Mouse (Mus musculus): ENCODE results near the gene Gm37419. TPM values are rescaled to one million over a fixed set of nuclear protein-coding genes. Genes with fewer than 3 reads are reported as not detected.

Gm37419 gene
- polyA plus RNA-seq, 1 experiment = not detected

- 43% methylated on average over 11 of the region's 11 CpGs for WGBS
- Histone ChIP-seq H3K4me1 (ENCODE audit: control insufficient read depth, insufficient read depth, low read length) (peaks cover 23% of the 10 kb centered on the region), H3K36me3 (ENCODE audit: control insufficient read depth, insufficient read depth, low read length) (no peaks in the 10 kb centered on the region), H3K27me3 (replicated peaks; ENCODE audit: control insufficient read depth, insufficient read depth, low read length) (no peaks in the 10 kb centered on the region), H3K27ac (ENCODE audit: insufficient read depth, low read depth, low read length) (peak overlapping the region; percentile 98), H3K4me3 (ENCODE audit: insufficient read depth, low read depth, low read length) (peak overlapping the region; percentile 57)
- TF ChIP-seq CTCF (conservative IDR thresholded peaks at IDR 0.05; ENCODE audit: insufficient read depth, insufficient read length, low read depth, low read length) (no peak), POLR2A (IDR thresholded peaks at IDR 0.05; ENCODE audit: low read depth, low read length) (no peak)
- DNase-seq = peak; percentile 30
These were observed 2.1 kb downstream of the Gm37419 start for GRCm38 (mm10) chr16:23990161-23990970.

- Histone ChIP-seq H3K27me3 (replicated peaks; ENCODE audit: control insufficient read depth, insufficient read depth, low read length) (no peaks in the 10 kb centered on the region), H3K4me3 (ENCODE audit: insufficient read depth, low read depth, low read length) (no peak overlapping the region; the same call in 1 of the 2 replicates), H3K27ac (ENCODE audit: insufficient read depth, low read depth, low read length) (peak overlapping the region; percentile 95), H3K4me1 (ENCODE audit: control insufficient read depth, insufficient read depth, low read length) (peaks cover 27% of the 10 kb centered on the region), H3K36me3 (ENCODE audit: control insufficient read depth, insufficient read depth, low read length) (no peaks in the 10 kb centered on the region)
- 6% methylated on average over 4 of the region's 4 CpGs for WGBS
- TF ChIP-seq CTCF (conservative IDR thresholded peaks at IDR 0.05; ENCODE audit: insufficient read depth, insufficient read length, low read depth, low read length) (peak; percentile 89), POLR2A (IDR thresholded peaks at IDR 0.05; ENCODE audit: low read depth, low read length) (no peak)
- peak; percentile 96 for DNase-seq
These were observed 2.9 kb downstream of the Gm37419 start for GRCm38 (mm10) chr16:23991170-23991569.

- Histone ChIP-seq H3K36me3 (ENCODE audit: control insufficient read depth, insufficient read depth, low read length) (no peaks in the 10 kb centered on the region), H3K4me1 (ENCODE audit: control insufficient read depth, insufficient read depth, low read length) (peaks cover 27% of the 10 kb centered on the region), H3K4me3 (ENCODE audit: insufficient read depth, low read depth, low read length) (no peak overlapping the region), H3K27ac (ENCODE audit: insufficient read depth, low read depth, low read length) (peak overlapping the region; percentile 100), H3K27me3 (replicated peaks; ENCODE audit: control insufficient read depth, insufficient read depth, low read length) (no peaks in the 10 kb centered on the region)
- TF ChIP-seq CTCF (conservative IDR thresholded peaks at IDR 0.05; ENCODE audit: insufficient read depth, insufficient read length, low read depth, low read length) = no peak
- no peak for TF ChIP-seq POLR2A (IDR thresholded peaks at IDR 0.05; ENCODE audit: low read depth, low read length)
- 53% methylated on average over 14 of the region's 14 CpGs for WGBS
- peak; percentile 86 for DNase-seq
These were observed 3.7 kb downstream of the Gm37419 start for GRCm38 (mm10) chr16:23991846-23992580.

GRCm38 (mm10) chr16:23993351-23994321, 5.4 kb downstream of the Gm37419 start:
- TF ChIP-seq POLR2A (IDR thresholded peaks at IDR 0.05; ENCODE audit: low read depth, low read length) = peak; percentile 20
- TF ChIP-seq CTCF (conservative IDR thresholded peaks at IDR 0.05; ENCODE audit: insufficient read depth, insufficient read length, low read depth, low read length) = no peak
- Histone ChIP-seq H3K36me3 (ENCODE audit: control insufficient read depth, insufficient read depth, low read length) (no peaks in the 10 kb centered on the region), H3K27me3 (replicated peaks; ENCODE audit: control insufficient read depth, insufficient read depth, low read length) (no peaks in the 10 kb centered on the region), H3K27ac (ENCODE audit: insufficient read depth, low read depth, low read length) (peak overlapping the region; percentile 100), H3K4me1 (ENCODE audit: control insufficient read depth, insufficient read depth, low read length) (peaks cover 27% of the 10 kb centered on the region), H3K4me3 (ENCODE audit: insufficient read depth, low read depth, low read length) (peak overlapping the region; percentile 34)
- WGBS = 13% methylated on average over 17 of the region's 17 CpGs
- peak; percentile 90 for DNase-seq

- WGBS = 80% methylated on average over 7 of the region's 7 CpGs
- Histone ChIP-seq H3K27ac (ENCODE audit: insufficient read depth, low read depth, low read length) (no peak overlapping the region), H3K36me3 (ENCODE audit: control insufficient read depth, insufficient read depth, low read length) (no peaks in the 10 kb centered on the region), H3K4me3 (ENCODE audit: insufficient read depth, low read depth, low read length) (no peak overlapping the region), H3K27me3 (replicated peaks; ENCODE audit: control insufficient read depth, insufficient read depth, low read length) (no peaks in the 10 kb centered on the region), H3K4me1 (ENCODE audit: control insufficient read depth, insufficient read depth, low read length) (peaks cover 27% of the 10 kb centered on the region)
- TF ChIP-seq POLR2A (IDR thresholded peaks at IDR 0.05; ENCODE audit: low read depth, low read length) (no peak), CTCF (conservative IDR thresholded peaks at IDR 0.05; ENCODE audit: insufficient read depth, insufficient read length, low read depth, low read length) (no peak)
- peak; percentile 26 for DNase-seq
These were observed 8.1 kb downstream of the Gm37419 start for GRCm38 (mm10) chr16:23996342-23996741.

- Histone ChIP-seq H3K4me3 (ENCODE audit: insufficient read depth, low read depth, low read length) (no peak overlapping the region), H3K27ac (ENCODE audit: insufficient read depth, low read depth, low read length) (no peak overlapping the region), H3K4me1 (ENCODE audit: control insufficient read depth, insufficient read depth, low read length) (peaks cover 22% of the 10 kb centered on the region), H3K36me3 (ENCODE audit: control insufficient read depth, insufficient read depth, low read length) (no peaks in the 10 kb centered on the region), H3K27me3 (replicated peaks; ENCODE audit: control insufficient read depth, insufficient read depth, low read length) (no peaks in the 10 kb centered on the region)
- 77% methylated on average over 3 of the region's 3 CpGs for WGBS
- no peak for DNase-seq
- no peak for TF ChIP-seq POLR2A (IDR thresholded peaks at IDR 0.05; ENCODE audit: low read depth, low read length)
- TF ChIP-seq CTCF (conservative IDR thresholded peaks at IDR 0.05; ENCODE audit: insufficient read depth, insufficient read length, low read depth, low read length) = no peak
These were observed 8.9 kb downstream of the Gm37419 start for GRCm38 (mm10) chr16:23997228-23997627.
